Mouse (Mus musculus): ENCODE data around the gene Hs6st1.
"Not testable (repeated sequence)": the region's sequence is repeated elsewhere in the genome, so short reads cannot be mapped to it uniquely, and the experiment has no call there.

Gene Hs6st1

GRCm38 (mm10) chr1:36068076-36068475, at the start of gene Hs6st1:
Gene Hs6st1 (plus strand): TSS chr1:36068400.
- DNase-seq (ENCODE audit: low spot score in 2 of 2) = peak; percentile 87

- DNase-seq (ENCODE audit: low spot score in 2 of 2) = no peak
Measured at GRCm38 (mm10) chr1:36018617-36019016, 49.6 kb upstream of the Hs6st1 start.

- no peak for DNase-seq (ENCODE audit: low spot score in 2 of 2)
Measured at GRCm38 (mm10) chr1:36019161-36019560, 49.0 kb upstream of the Hs6st1 start.

GRCm38 (mm10) chr1:36020315-36020714, 47.9 kb upstream of the Hs6st1 start:
- DNase-seq (ENCODE audit: low spot score in 2 of 2) = no peak

- peak; percentile 60 to 75 for DNase-seq (ENCODE audit: low spot score in 2 of 2)
Measured at GRCm38 (mm10) chr1:36030421-36030821, 37.8 kb upstream of the Hs6st1 start.

- no peak for DNase-seq (ENCODE audit: low spot score in 2 of 2)
Measured at GRCm38 (mm10) chr1:36038769-36039168, 29.4 kb upstream of the Hs6st1 start.

GRCm38 (mm10) chr1:36042072-36042471, 26.1 kb upstream of the Hs6st1 start:
- no peak for DNase-seq (ENCODE audit: low spot score in 2 of 2)

- not testable (repeated sequence) for DNase-seq (ENCODE audit: low spot score in 2 of 2)
Measured at GRCm38 (mm10) chr1:36043793-36044192, 24.4 kb upstream of the Hs6st1 start.

GRCm38 (mm10) chr1:36044288-36044687, 23.9 kb upstream of the Hs6st1 start:
- no peak for DNase-seq (ENCODE audit: low spot score in 2 of 2)

GRCm38 (mm10) chr1:36052672-36053071, 15.5 kb upstream of the Hs6st1 start:
- no peak for DNase-seq (ENCODE audit: low spot score in 2 of 2)

GRCm38 (mm10) chr1:36053566-36053965, 14.6 kb upstream of the Hs6st1 start:
- no peak for DNase-seq (ENCODE audit: low spot score in 2 of 2)

GRCm38 (mm10) chr1:36054182-36054966, 13.8 kb upstream of the Hs6st1 start:
- DNase-seq (ENCODE audit: low spot score in 2 of 2) = no peak

GRCm38 (mm10) chr1:36054967-36055357, 13.2 kb upstream of the Hs6st1 start:
- DNase-seq (ENCODE audit: low spot score in 2 of 2) = no peak

- DNase-seq (ENCODE audit: low spot score in 2 of 2) = no peak
Measured at GRCm38 (mm10) chr1:36059351-36059750, 8.8 kb upstream of the Hs6st1 start.

- no peak for DNase-seq (ENCODE audit: low spot score in 2 of 2)
Measured at GRCm38 (mm10) chr1:36059959-36060953, 7.9 kb upstream of the Hs6st1 start.

GRCm38 (mm10) chr1:36061211-36061915, 6.8 kb upstream of the Hs6st1 start:
- DNase-seq (ENCODE audit: low spot score in 2 of 2) = no peak

GRCm38 (mm10) chr1:36062088-36062805, 6.0 kb upstream of the Hs6st1 start:
- DNase-seq (ENCODE audit: low spot score in 2 of 2) = no peak

- no peak for DNase-seq (ENCODE audit: low spot score in 2 of 2)
Measured at GRCm38 (mm10) chr1:36062826-36063640, 5.2 kb upstream of the Hs6st1 start.

- DNase-seq (ENCODE audit: low spot score in 2 of 2) = no peak
Measured at GRCm38 (mm10) chr1:36063641-36063955, 4.6 kb upstream of the Hs6st1 start.

GRCm38 (mm10) chr1:36064223-36064622, 4.0 kb upstream of the Hs6st1 start:
- DNase-seq (ENCODE audit: low spot score in 2 of 2) = no peak

Measured in right cerebral cortex, postnatal 36 days (tissue).